Mouse (Mus musculus) gastrocnemius, adult 2 months (tissue): ENCODE results near the gene Ugt1a10. TPM values are rescaled to one million over a fixed set of nuclear protein-coding genes. Genes with fewer than 3 reads are reported as not detected.

Experiments
- DNase-seq: peaks from one replicate; pipeline ENCODE4 v3.0.0; 2022
- H3K27ac ChIP-seq: fragments of 200-600 bp; 2 replicates; pipeline ENCODE4 v1.8.1; 2022; ENCODE audit warnings: mild to moderate bottlenecking
- H3K4me3 ChIP-seq: fragments of 200-600 bp; 2 replicates; pipeline ENCODE4 v1.8.1; 2022; ENCODE audit warnings: mild to moderate bottlenecking, moderate library complexity
- CTCF ChIP-seq: fragments of 200-600 bp; IDR thresholded peaks from 2 replicates; pipeline ENCODE4 v1.8.1; 2022; ENCODE audit warnings: antibody characterized with exemption, mild to moderate bottlenecking, moderate library complexity
- intact Hi-C: fragments of 180-260 bp; cut with DNase I; formaldehyde crosslinking; loops from one replicate; pipeline ENCODE4 v1.15.1; 2025
- total RNA-seq, 2 experiments: library from RNA; stranded (reverse); gene quantifications; 2 replicates each; pipeline ENCODE4 v1.2.3; 2021

Ugt1a10 gene
- total RNA-seq, 2 experiments from 2014 or later, result not detected

GRCm38 (mm10) chr1:88227482-88227881, 172.3 kb downstream of the Ugt1a10 start:
- intact Hi-C loops, result loop anchor here (5.0 kb wide), 1 partner anchor 70 kb away; no protein-coding TSS in a partner anchor
- no peak for DNase-seq
- no peak for TF ChIP-seq CTCF
- no peak overlapping the region for H3K27ac ChIP-seq
- H3K4me3 ChIP-seq, result no peak overlapping the region

- Histone ChIP-seq H3K27ac (no peak overlapping the region), H3K4me3 (no peak overlapping the region)
- TF ChIP-seq CTCF, result no peak
- DNase-seq, result peak; percentile 23
- intact Hi-C loops, result loop anchor here (5.0 kb wide), 1 partner anchor 69 kb away; no protein-coding TSS in a partner anchor
Observed at GRCm38 (mm10) chr1:88228121-88228520, 172.9 kb downstream of the Ugt1a10 start.

- no peak for TF ChIP-seq CTCF
- no peak overlapping the region for H3K27ac ChIP-seq
- no peak for DNase-seq
- intact Hi-C loops, result loop anchor here (5.0 kb wide), 1 partner anchor 68 kb away; no protein-coding TSS in a partner anchor
- no peak overlapping the region for H3K4me3 ChIP-seq
Observed at GRCm38 (mm10) chr1:88229566-88229965, 174.4 kb downstream of the Ugt1a10 start.

- no peak overlapping the region for H3K27ac ChIP-seq
- DNase-seq, result peak; percentile 25
- no peak overlapping the region for H3K4me3 ChIP-seq
- TF ChIP-seq CTCF, result no peak
- intact Hi-C loops, result loop anchor here (5.0 kb wide), 1 partner anchor 67 kb away; no protein-coding TSS in a partner anchor
Observed at GRCm38 (mm10) chr1:88229986-88230385, 174.8 kb downstream of the Ugt1a10 start.

GRCm38 (mm10) chr1:88230421-88230820, 175.2 kb downstream of the Ugt1a10 start:
- Histone ChIP-seq H3K27ac (no peak overlapping the region), H3K4me3 (no peak overlapping the region)
- intact Hi-C loops, result no loop called here
- DNase-seq, result peak; percentile 28
- TF ChIP-seq CTCF, result no peak

- H3K27ac ChIP-seq, result no peak overlapping the region
- no peak for TF ChIP-seq CTCF
- no peak for DNase-seq
- H3K4me3 ChIP-seq, result no peak overlapping the region
- intact Hi-C loops, result no loop called here
Observed at GRCm38 (mm10) chr1:88230981-88231802, 176.0 kb downstream of the Ugt1a10 start.

- H3K4me3 ChIP-seq, result no peak overlapping the region
- TF ChIP-seq CTCF, result no peak
- intact Hi-C loops, result no loop called here
- DNase-seq, result peak; percentile 13
- H3K27ac ChIP-seq, result no peak overlapping the region
Observed at GRCm38 (mm10) chr1:88231803-88232499, 176.8 kb downstream of the Ugt1a10 start.

GRCm38 (mm10) chr1:88232664-88233380, 177.6 kb downstream of the Ugt1a10 start:
- no peak for TF ChIP-seq CTCF
- DNase-seq, result no peak
- intact Hi-C loops, result no loop called here
- Histone ChIP-seq H3K4me3 (no peak overlapping the region), H3K27ac (no peak overlapping the region)

GRCm38 (mm10) chr1:88233421-88234247, 178.4 kb downstream of the Ugt1a10 start:
- Histone ChIP-seq H3K4me3 (no peak overlapping the region), H3K27ac (no peak overlapping the region)
- intact Hi-C loops, result no loop called here
- no peak for TF ChIP-seq CTCF
- DNase-seq, result peak; percentile 47

GRCm38 (mm10) chr1:88234248-88234610, 179.0 kb downstream of the Ugt1a10 start:
- no peak overlapping the region for H3K27ac ChIP-seq
- no peak for DNase-seq
- no peak overlapping the region for H3K4me3 ChIP-seq
- TF ChIP-seq CTCF, result no peak
- intact Hi-C loops, result no loop called here

- intact Hi-C loops, result no loop called here
- no peak overlapping the region for H3K27ac ChIP-seq
- DNase-seq, result peak; percentile 27
- no peak overlapping the region for H3K4me3 ChIP-seq
- TF ChIP-seq CTCF, result no peak
Observed at GRCm38 (mm10) chr1:88234646-88235045, 179.5 kb downstream of the Ugt1a10 start.
